Mouse (Mus musculus): ENCODE measurements at regions not wholly inside any gene's neighbourhood (a gene's known extent, or its start where the extent isn't known, plus 50 kb on each side); places are given as distances from the start of the nearest gene placed in this dataset.

DNA sequence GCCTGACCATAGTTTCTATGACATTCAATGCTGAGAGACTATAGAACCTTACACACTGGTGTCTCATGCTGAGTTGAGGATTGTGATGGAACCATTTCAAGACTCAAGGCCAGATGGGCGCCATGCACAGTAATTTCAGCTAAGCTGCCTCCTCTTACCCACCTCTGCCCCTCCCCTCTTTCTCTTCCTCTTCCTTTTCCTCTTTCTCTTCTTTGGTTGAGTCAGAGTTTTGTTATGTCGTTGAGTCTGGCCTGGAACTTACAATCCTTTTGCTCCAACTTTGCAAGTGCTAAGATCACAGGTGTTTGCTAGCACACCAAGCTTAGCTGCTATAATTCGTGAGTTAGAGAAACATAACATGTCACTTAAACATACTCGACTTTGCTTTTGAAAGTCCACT is 323.2 kb upstream of the Gm5148 start:
- Histone ChIP-seq H3K36me3 (no peaks in the 10 kb centered on the region), H3K27ac (no peak overlapping the region), H3K9me3 (no peaks in the 10 kb centered on the region), H3K4me1 (peaks cover 18% of the 10 kb centered on the region; the same call in 1 of the 2 replicates), H3K27me3 (replicated peaks) (no peaks in the 10 kb centered on the region), H3K4me2 (no peak overlapping the region), H3K4me3 (replicated peaks) (no peak overlapping the region), H3K9ac (no peak overlapping the region)
- ATAC-seq (ENCODE audit: insufficient read depth, low FRiP score, low read depth) = no peak
- 51% methylated on average over 4 of the region's 4 CpGs for WGBS

- Histone ChIP-seq H3K4me2 (no peak overlapping the region), H3K4me3 (replicated peaks) (no peak overlapping the region), H3K27ac (no peak overlapping the region), H3K4me1 (peaks cover 18% of the 10 kb centered on the region; the same call in 1 of the 2 replicates), H3K36me3 (no peaks in the 10 kb centered on the region), H3K27me3 (replicated peaks) (no peaks in the 10 kb centered on the region), H3K9ac (no peak overlapping the region), H3K9me3 (no peaks in the 10 kb centered on the region)
- 52% methylated on average over 4 of the region's 4 CpGs for WGBS
- ATAC-seq (ENCODE audit: insufficient read depth, low FRiP score, low read depth) = no peak
Observed at GRCm38 (mm10) chr3:38046611-38047010, 322.3 kb upstream of the Gm5148 start.

DNA sequence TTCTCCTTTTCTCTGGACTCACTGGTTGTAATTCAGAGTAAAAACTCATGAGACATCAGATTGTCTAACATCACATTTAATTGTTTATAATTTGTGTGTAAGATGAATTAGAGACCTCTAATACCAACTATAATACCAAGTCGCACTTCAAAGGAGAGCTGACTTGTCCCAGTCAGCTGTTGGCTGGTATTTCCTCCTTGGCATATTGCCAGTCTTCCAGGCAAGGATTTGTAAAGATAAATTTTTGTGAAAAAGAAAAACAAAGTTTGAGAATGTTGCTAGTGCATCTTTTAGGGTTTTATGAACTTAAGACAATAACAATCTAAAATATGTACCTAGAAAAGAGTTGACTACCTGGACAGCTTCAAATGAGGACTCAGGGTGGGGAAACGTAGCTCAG is 321.7 kb upstream of the Gm5148 start:
- 54% methylated on average over 2 of the region's 2 CpGs for WGBS
- Histone ChIP-seq H3K4me2 (no peak overlapping the region), H3K4me3 (replicated peaks) (no peak overlapping the region), H3K27ac (no peak overlapping the region), H3K36me3 (no peaks in the 10 kb centered on the region), H3K27me3 (replicated peaks) (no peaks in the 10 kb centered on the region), H3K4me1 (peaks cover 18% of the 10 kb centered on the region; the same call in 1 of the 2 replicates), H3K9ac (no peak overlapping the region), H3K9me3 (no peaks in the 10 kb centered on the region)
- no peak for ATAC-seq (ENCODE audit: insufficient read depth, low FRiP score, low read depth)

DNA sequence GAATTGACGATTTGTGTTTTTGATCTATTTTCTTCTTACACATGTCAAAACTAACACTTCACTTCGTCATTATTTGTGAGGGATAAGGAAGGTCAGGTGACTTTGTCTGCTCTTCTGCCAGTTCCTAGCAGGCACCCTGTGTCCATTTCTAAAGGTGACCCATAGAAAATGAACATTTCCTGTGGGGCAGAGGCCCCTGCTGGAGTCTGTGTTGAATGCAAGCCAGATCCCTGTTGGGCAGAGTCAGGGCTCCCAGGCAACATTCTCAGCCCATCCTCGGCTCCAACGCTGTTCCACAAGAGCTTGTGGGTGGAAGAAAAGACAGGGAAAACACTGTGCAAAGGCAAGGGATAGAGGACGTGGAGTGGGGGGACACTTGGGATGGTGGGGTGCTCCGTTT is 321.2 kb upstream of the Gm5148 start:
- no peak for ATAC-seq (ENCODE audit: insufficient read depth, low FRiP score, low read depth)

DNA sequence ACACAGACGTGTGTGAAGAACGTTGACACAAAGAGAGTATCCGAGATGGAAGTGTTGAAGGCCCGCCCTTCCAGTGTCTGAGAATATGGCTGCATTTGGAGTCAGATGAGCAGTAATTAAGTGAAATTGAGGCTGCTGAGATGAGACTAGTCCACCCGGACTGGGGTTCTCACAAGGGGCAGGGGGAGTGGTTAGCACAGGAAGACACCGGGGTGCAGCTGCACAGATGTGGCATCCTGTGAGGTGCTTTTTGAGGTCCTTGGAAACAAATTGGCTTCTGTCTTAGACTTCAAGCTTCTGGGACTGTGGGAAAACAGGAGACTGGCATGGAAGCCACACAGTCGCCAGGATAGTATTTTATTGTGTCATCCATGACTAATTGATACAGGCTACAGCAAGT is 320.0 kb upstream of the Gm5148 start:
- Histone ChIP-seq H3K27ac (no peak overlapping the region), H3K4me2 (no peak overlapping the region), H3K4me1 (peaks cover 12% of the 10 kb centered on the region; the same call in 1 of the 2 replicates), H3K36me3 (no peaks in the 10 kb centered on the region), H3K27me3 (replicated peaks) (no peaks in the 10 kb centered on the region), H3K4me3 (replicated peaks) (no peak overlapping the region), H3K9ac (no peak overlapping the region), H3K9me3 (no peaks in the 10 kb centered on the region)
- 74% methylated on average over 7 of the region's 7 CpGs for WGBS
- no peak for ATAC-seq (ENCODE audit: insufficient read depth, low FRiP score, low read depth)

More for the DNA sequence above, 321.2 kb upstream of the Gm5148 start:
- H3K36me3 ChIP-seq = no peaks in the 10 kb centered on the region
- H3K4me3 ChIP-seq (replicated peaks) = no peak overlapping the region
- no peak overlapping the region for H3K27ac ChIP-seq
- H3K9me3 ChIP-seq = no peaks in the 10 kb centered on the region
- H3K4me1 ChIP-seq = peaks cover 18% of the 10 kb centered on the region; the same call in 1 of the 2 replicates
- WGBS = 51% methylated on average over 6 of the region's 6 CpGs
- no peak overlapping the region for H3K4me2 ChIP-seq
- no peaks in the 10 kb centered on the region for H3K27me3 ChIP-seq (replicated peaks)
- no peak overlapping the region for H3K9ac ChIP-seq

GRCm38 (mm10) chr3:38042614-38043013 is 318.3 kb upstream of the Gm5148 start:
- Histone ChIP-seq H3K9ac (no peak overlapping the region), H3K4me1 (0 out of 2 replicates have a peak, but pooled peaks cover 5% of the 10 kb centered on the region), H3K4me2 (no peak overlapping the region), H3K9me3 (no peaks in the 10 kb centered on the region), H3K36me3 (no peaks in the 10 kb centered on the region), H3K27ac (no peak overlapping the region), H3K4me3 (replicated peaks) (no peak overlapping the region), H3K27me3 (replicated peaks) (no peaks in the 10 kb centered on the region)
- no peak for ATAC-seq (ENCODE audit: insufficient read depth, low FRiP score, low read depth)
- 42% methylated on average over 6 of the region's 6 CpGs for WGBS

- H3K4me1 ChIP-seq = no peaks in the 10 kb centered on the region
- no peaks in the 10 kb centered on the region for H3K9me3 ChIP-seq
- no peak overlapping the region for H3K27ac ChIP-seq
- H3K4me3 ChIP-seq (replicated peaks) = no peak overlapping the region
- no peaks in the 10 kb centered on the region for H3K36me3 ChIP-seq
- H3K27me3 ChIP-seq (replicated peaks) = no peaks in the 10 kb centered on the region
- no peak for ATAC-seq (ENCODE audit: insufficient read depth, low FRiP score, low read depth)
- no peak overlapping the region for H3K9ac ChIP-seq
- no peak overlapping the region for H3K4me2 ChIP-seq
Observed at GRCm38 (mm10) chr3:38036131-38036530, 311.8 kb upstream of the Gm5148 start.

DNA sequence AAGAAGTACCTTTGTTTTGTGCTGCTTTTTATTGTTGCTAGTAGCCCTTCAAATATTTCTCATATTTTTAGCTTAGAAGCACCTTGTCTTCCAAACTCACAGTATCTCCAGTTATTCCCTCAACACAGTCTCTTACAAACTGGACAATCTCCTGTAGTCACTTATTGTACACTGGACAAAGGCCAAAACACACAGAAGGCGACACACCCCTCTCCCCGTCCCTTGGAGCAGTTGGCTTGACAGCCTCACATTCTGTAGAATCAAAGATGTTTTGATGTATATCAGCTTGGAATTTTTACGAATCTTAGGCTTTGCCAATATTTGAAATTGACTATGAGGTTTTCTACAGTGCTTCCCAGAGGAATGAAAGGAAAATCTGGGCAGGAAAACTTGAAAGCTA is 309.8 kb upstream of the Gm5148 start:
- no peaks in the 10 kb centered on the region for H3K36me3 ChIP-seq
- no peaks in the 10 kb centered on the region for H3K9me3 ChIP-seq
- 38% methylated on average over 3 of the region's 3 CpGs for WGBS
- no peaks in the 10 kb centered on the region for H3K27me3 ChIP-seq (replicated peaks)
- no peak overlapping the region for H3K27ac ChIP-seq
- no peak for ATAC-seq (ENCODE audit: insufficient read depth, low FRiP score, low read depth)
- no peaks in the 10 kb centered on the region for H3K4me1 ChIP-seq
- no peak overlapping the region for H3K4me3 ChIP-seq (replicated peaks)
- H3K9ac ChIP-seq = no peak overlapping the region
- no peak overlapping the region for H3K4me2 ChIP-seq

GRCm38 (mm10) chr3:38014768-38015167 is 290.5 kb upstream of the Gm5148 start:
- Histone ChIP-seq H3K27me3 (replicated peaks) (no peaks in the 10 kb centered on the region), H3K4me2 (no peak overlapping the region), H3K9me3 (no peaks in the 10 kb centered on the region), H3K9ac (no peak overlapping the region), H3K4me1 (peaks cover 5% of the 10 kb centered on the region; the same call in 1 of the 2 replicates), H3K4me3 (replicated peaks) (no peak overlapping the region), H3K36me3 (no peaks in the 10 kb centered on the region), H3K27ac (peak overlapping the region; percentile 26; the same call in 1 of the 2 replicates)
- ATAC-seq (ENCODE audit: insufficient read depth, low FRiP score, low read depth) = no peak
- 24% methylated on average over 1 of the region's 1 CpGs for WGBS

DNA sequence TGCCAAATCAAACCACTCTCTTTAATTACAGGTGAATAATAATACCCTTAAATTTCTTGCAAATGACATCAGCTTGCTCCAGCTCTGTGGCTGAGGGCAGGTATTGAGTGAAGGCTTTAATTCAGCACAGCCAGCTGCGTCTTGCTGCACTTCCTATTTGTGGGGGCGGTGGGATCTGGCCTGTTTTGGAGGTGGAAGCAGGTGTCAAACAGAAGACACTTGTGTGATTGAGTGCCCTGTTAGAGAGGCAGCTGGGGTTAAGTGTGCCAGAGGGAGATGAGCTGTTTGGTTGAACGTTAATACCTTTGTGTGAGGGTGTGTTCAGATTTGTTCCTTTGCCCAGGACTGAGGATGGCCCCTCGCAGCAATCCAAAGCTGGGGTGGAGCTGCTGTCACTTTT is 284.9 kb upstream of the Gm5148 start:
- Histone ChIP-seq H3K4me3 (replicated peaks) (no peak overlapping the region), H3K9me3 (no peaks in the 10 kb centered on the region), H3K4me2 (no peak overlapping the region), H3K36me3 (no peaks in the 10 kb centered on the region), H3K9ac (no peak overlapping the region), H3K27me3 (replicated peaks) (no peaks in the 10 kb centered on the region), H3K27ac (no peak overlapping the region), H3K4me1 (no peaks in the 10 kb centered on the region)
- ATAC-seq (ENCODE audit: insufficient read depth, low FRiP score, low read depth) = no peak
- WGBS = 30% methylated on average over 4 of the region's 4 CpGs

DNA sequence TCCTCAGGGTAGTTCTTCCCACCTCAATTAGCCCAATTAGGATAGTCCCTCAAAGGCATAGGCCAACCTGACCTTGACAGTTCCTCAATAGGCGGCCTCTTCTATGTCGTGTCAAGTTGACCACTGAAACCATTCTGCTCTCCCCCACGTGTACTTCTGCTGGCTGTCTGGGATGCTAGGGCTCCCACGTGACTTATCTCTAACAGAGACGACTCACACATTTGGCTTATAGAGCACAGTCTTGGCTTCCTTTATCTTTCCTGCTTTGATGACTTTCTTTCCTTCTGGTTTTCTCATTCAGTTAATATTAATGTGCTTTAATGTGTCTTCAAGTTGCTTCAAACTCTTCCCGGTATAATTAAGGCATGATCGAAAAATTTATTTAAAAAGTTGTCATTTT is 284.0 kb upstream of the Gm5148 start:
- H3K4me3 ChIP-seq (replicated peaks) = no peak overlapping the region
- no peak overlapping the region for H3K9ac ChIP-seq
- H3K4me2 ChIP-seq = no peak overlapping the region
- H3K4me1 ChIP-seq = no peaks in the 10 kb centered on the region
- no peak for ATAC-seq (ENCODE audit: insufficient read depth, low FRiP score, low read depth)
- 66% methylated on average over 7 of the region's 7 CpGs for WGBS
- no peaks in the 10 kb centered on the region for H3K9me3 ChIP-seq
- no peaks in the 10 kb centered on the region for H3K27me3 ChIP-seq (replicated peaks)
- H3K27ac ChIP-seq = no peak overlapping the region
- no peaks in the 10 kb centered on the region for H3K36me3 ChIP-seq

DNA sequence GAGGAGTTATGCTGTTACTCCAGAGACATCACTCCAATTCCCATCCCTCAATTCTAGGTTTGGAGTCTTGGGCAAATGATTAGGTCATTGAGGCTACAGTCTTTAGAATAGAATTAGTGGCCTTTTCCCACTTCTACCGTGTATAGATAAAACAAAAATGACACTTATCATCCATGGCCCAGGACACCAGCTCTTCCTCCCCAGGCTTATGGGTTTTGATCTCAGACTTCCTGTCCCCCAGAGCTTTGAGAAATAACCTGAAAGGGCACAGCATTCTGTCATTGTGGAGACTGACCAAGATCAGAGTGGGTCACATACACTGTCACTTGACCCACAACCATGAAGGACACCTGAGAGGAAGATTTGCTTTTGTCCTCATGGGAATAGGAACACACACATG is 283.3 kb upstream of the Gm5148 start:
- Histone ChIP-seq H3K4me3 (replicated peaks) (no peak overlapping the region), H3K9ac (no peak overlapping the region), H3K9me3 (no peaks in the 10 kb centered on the region), H3K27me3 (replicated peaks) (no peaks in the 10 kb centered on the region), H3K4me1 (no peaks in the 10 kb centered on the region), H3K36me3 (no peaks in the 10 kb centered on the region), H3K4me2 (no peak overlapping the region), H3K27ac (no peak overlapping the region)
- no peak for ATAC-seq (ENCODE audit: insufficient read depth, low FRiP score, low read depth)
- WGBS = 76% methylated on average over 1 of the region's 1 CpGs

DNA sequence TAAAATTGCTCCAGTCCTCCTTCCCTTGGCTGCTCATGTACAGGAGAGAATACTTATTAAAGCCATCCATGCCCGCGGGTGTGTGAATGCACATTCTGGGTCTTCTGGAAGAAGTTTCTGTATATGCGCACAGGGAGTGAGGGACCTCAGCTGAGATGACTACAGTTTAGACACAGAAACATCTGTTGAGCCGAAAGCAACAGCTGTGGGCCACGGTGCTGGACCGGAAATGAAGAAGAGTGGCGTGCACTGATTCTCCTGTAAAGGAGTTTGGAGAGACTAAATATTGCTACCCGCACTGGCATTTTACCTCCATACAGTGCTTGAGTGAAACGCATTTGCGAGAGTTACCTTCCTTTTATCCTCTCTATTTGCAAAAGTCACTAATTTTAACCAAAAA is 278.0 kb upstream of the Gm5148 start:
- WGBS = 73% methylated on average over 10 of the region's 10 CpGs
- H3K4me1 ChIP-seq = no peaks in the 10 kb centered on the region
- no peaks in the 10 kb centered on the region for H3K9me3 ChIP-seq
- no peak overlapping the region for H3K4me3 ChIP-seq (replicated peaks)
- ATAC-seq (ENCODE audit: insufficient read depth, low FRiP score, low read depth) = no peak
- H3K27me3 ChIP-seq (replicated peaks) = no peaks in the 10 kb centered on the region
- no peak overlapping the region for H3K9ac ChIP-seq
- no peak overlapping the region for H3K4me2 ChIP-seq
- H3K36me3 ChIP-seq = no peaks in the 10 kb centered on the region
- H3K27ac ChIP-seq = no peak overlapping the region
